Mouse (Mus musculus) E14TG2a.4 (cell line): ENCODE results near the gene Sectm1b.

Experiments
- CTCF ChIP-seq: conservative IDR thresholded peaks from 2 replicates; pipeline ENCODE4 v1.5.1; 2014; ENCODE audit warnings: low read length
- NANOG ChIP-seq: IDR thresholded peaks from 2 replicates; pipeline ENCODE4 v1.6.1; 2014; ENCODE audit warnings: borderline replicate concordance, low read length, mixed read lengths
- POU5F1 ChIP-seq: IDR thresholded peaks from 2 replicates; pipeline ENCODE4 v1.6.1; 2014; ENCODE audit warnings: low read length, borderline replicate concordance

GRCm38 (mm10) chr11:121064197-121064596 is 828 bp upstream of the Sectm1b start:
- TF ChIP-seq CTCF (no peak), POU5F1 (no peak), NANOG (no peak)
